Mouse (Mus musculus): Measurements from ENCODE around the gene Ldlrap1. TPM values are rescaled to one million over a fixed set of nuclear protein-coding genes. Genes with fewer than 3 reads are reported as not detected.

Ldlrap1 gene
- total RNA-seq, 2 experiments from 2014 or later: 14.3 to 16.2 TPM

GRCm38 (mm10) chr4:134754371-134754770 lies 13.5 kb downstream of the Ldlrap1 start:
- no peak for DNase-seq
- intact Hi-C loops (cut with DNase I): loop anchor here (2.0 kb wide), 1 partner anchor 24 kb away; no protein-coding TSS in a partner anchor

- DNase-seq: no peak
- intact Hi-C loops (cut with DNase I): loop anchor here (2.0 kb wide), 1 partner anchor 25 kb away; no protein-coding TSS in a partner anchor
Observed at GRCm38 (mm10) chr4:134753516-134754261, 14.1 kb downstream of the Ldlrap1 start.

- intact Hi-C loops (cut with DNase I): no loop called here
- no peak for DNase-seq
Observed at GRCm38 (mm10) chr4:134752911-134753426, 14.9 kb downstream of the Ldlrap1 start.

DNA sequence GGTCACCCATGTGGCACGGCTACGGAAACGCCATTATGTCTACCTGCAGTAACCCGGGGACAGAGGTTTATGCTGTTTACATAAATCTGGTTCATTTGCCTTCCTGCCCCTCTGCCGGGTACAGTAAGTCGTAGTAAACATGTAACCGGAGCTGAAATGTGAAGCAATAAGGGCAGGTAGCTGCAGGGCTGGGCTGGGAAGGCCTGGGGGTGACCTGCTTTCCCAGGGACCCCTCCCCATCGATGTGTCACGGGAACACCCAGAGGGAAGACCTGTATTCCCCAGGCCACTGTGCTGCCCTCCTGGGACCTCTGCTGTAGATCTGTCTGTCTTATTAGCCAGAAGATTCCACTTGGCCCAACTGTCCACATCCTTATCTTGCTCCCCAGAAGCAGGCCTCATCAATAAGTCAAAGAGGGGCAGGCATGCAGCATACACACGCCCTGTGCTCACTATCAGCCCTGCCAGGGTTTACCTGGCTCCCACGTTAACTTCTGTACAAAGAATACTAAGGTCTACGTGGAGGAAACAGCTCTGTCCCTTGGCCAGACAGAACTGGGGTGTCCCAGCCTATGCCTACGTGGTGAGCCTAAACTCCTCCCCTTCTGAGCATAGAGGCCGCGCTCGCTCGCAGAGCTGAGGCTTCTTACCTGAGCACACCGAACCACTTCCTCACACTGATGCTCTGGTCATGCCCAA lies 16.0 kb downstream of the Ldlrap1 start:
- DNase-seq: no peak
- intact Hi-C loops (cut with DNase I): no loop called here

DNA sequence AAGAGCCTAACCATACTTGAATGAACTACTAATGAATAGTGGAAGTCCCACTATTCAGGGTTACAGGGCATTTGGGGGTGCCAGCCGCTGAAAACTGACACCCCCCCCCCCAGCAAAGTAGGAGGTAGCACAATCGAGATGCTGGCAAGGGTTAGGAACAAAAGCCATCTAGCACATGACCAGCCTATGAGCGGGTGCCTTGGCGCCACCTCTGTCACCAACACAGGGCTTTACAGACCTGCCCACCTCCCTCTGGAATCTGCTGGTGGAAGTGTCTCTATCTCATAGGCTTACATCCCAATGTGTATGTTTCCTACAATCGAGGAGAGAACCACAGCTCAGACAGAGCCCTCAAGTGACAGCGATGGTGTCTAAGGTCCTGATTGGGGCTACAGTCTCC lies 17.0 kb downstream of the Ldlrap1 start:
- intact Hi-C loops (cut with DNase I): no loop called here
- no peak for DNase-seq

- DNase-seq: no peak
- intact Hi-C loops (cut with DNase I): no loop called here
Observed at GRCm38 (mm10) chr4:134750263-134750662, 17.6 kb downstream of the Ldlrap1 start.

DNA sequence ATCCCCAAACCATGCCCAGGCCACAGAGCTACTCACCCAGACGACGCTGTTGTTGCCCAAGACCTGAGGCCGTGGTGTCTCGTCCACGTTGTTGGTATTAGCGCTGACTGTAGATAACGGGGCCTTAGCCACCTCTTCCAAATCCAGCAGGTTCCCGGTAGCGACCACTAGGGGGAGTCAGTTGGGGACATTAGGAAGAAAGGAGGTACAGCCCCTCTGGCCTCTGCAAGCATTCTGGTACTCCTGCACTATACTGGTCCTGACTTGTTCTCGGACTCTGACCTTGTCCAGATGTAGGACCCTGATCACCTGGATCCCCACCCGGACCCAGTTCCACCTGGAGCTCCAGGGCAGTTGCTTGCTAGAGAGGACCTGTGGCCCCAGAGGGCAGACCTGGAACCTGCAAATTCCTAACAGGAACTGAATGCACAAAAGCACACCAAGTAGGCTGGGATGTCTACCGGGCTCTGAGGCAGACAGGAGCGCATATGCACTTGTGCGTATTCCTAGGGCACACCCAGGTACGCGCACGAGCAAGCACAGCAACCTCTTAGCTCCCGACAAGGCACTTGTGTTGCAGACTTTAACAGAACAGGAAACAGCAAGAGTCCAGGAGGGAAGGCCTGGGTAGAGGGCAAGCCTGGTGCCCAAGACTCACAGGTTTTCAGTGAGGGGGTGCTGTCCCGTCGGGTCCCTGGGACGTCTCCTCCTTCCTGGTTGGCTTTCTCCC lies 18.4 kb downstream of the Ldlrap1 start:
- no peak for DNase-seq
- intact Hi-C loops (cut with DNase I): no loop called here

DNA sequence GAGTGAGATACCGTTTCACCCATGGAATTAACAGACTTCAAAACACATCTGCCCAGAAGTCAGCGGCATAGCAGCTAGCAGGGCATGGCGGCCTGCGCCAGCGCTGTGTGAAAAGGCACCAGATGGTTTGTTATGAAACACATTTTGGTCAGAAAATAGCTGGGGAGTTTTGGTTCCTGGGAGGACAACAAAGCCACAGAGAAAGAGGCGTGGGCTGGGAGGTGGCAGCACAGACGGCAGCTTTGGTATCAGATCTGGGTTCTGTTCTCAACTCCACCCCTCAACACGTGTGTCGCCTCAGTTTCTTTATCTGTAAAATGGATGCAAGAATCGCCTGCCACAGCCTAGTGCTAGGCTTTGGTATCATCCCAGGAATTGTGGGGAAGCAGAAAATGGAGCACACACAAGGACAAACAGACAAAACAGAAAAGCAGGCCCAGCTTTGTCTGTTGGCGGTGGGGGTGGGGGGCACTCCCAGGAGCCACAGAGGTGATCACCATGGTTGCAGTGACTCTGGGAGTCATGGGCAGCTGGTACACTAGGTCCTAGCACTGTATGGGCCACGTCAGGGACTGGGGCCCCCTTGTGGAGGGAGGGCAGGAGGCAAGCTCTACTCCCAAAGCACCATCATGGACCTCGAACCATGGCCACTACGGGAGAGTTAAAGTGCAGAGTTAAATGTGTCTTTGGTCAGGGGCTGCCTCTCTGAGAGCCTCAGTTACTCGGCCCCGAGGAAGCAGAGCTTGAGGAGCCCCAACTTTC lies 21.7 kb downstream of the Ldlrap1 start:
- intact Hi-C loops (cut with DNase I): no loop called here
- DNase-seq: no peak

GRCm38 (mm10) chr4:134743881-134744633 lies 23.8 kb downstream of the Ldlrap1 start:
- DNase-seq: no peak
- intact Hi-C loops (cut with DNase I): no loop called here

- DNase-seq: no peak
- intact Hi-C loops (cut with DNase I): no loop called here
Observed at GRCm38 (mm10) chr4:134741949-134742348, 25.9 kb downstream of the Ldlrap1 start.

GRCm38 (mm10) chr4:134740186-134740585 lies 27.6 kb downstream of the Ldlrap1 start:
- no peak for DNase-seq
- intact Hi-C loops (cut with DNase I): no loop called here

GRCm38 (mm10) chr4:134739530-134739929 lies 28.3 kb downstream of the Ldlrap1 start:
- intact Hi-C loops (cut with DNase I): loop anchor here (5.0 kb wide), 1 partner anchor 53 kb away; no protein-coding TSS in a partner anchor
- no peak for DNase-seq

DNA sequence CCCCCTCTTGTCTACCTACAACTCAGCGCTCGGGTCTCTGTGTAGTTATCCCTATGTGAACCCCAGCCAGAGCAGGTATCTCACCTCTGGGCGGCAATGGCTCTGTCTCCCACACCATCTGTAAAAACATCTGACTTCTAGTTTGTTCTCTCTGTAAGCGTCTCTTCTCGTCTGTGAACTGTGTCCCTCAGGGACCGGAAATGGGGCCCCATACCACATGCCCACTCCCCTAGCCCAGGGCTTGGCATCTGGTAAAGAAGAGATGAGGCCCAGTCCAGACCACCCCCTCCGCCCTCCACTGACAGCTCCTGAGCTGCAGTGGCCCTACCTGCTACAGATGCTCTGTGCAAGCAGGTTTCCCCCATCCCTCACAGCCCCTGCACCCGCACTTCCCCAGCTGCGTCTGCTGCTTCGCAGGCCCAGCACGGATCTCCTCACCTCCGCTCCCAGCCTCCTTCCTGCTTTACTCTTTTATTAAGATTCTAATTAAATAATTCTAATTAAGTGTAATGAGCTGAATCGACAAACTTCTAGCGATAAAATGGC lies 30.4 kb downstream of the Ldlrap1 start:
- intact Hi-C loops (cut with DNase I): loop anchor here (5.0 kb wide), 1 partner anchor 55 kb away; no protein-coding TSS in a partner anchor
- no peak for DNase-seq

DNA sequence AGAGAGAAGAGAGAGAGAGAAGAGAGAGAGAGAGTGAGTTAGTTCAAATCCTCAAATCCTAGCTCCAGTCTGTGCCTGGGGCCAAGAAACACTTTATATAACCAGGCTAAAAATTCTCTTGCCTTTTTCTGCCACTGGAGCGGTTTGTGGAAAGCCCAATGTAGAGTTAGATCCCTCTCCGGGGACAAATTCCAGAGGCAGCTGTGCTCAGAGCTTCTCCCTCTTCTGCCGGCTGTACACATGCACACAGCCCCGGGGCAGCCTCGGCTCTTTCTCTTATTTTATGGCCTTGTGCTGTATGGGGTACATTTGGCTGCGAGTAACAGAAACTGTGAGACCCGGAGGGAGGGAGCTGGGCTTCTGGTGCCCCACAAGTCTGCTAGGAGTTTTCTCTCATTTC lies 31.7 kb downstream of the Ldlrap1 start:
- intact Hi-C loops (cut with DNase I): loop anchor here (5.0 kb wide), 1 partner anchor 56 kb away; no protein-coding TSS in a partner anchor
- peak in 1 of 2 experiments; percentile 27 for DNase-seq

DNA sequence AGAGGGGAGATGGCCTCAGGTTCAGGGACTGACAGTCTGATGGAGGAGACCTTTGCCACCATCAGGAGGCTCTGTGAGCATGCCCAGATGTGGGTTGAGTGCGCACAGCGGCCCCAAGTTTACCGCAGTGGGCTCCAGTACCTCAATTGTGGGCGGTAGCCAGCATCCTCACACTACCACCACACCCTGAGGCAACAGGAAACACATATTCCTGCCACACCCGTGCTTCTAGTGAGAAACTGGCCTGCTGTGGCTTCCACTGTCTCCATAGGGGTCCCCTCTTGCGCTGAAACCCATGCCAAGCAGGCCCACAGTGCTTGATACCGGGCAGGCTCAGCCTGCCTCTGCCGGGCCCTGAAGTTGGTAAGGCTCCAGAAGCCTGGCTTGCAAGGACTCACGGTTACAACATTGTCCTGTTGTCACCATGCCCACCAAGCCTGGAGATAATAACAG lies 33.2 kb downstream of the Ldlrap1 start:
- peak; percentile 46 to 70 for DNase-seq
- intact Hi-C loops (cut with DNase I): loop anchor here (5.0 kb wide), 1 partner anchor 58 kb away; no protein-coding TSS in a partner anchor

GRCm38 (mm10) chr4:134734038-134734628 lies 33.7 kb downstream of the Ldlrap1 start:
- intact Hi-C loops (cut with DNase I): no loop called here

GRCm38 (mm10) chr4:134733371-134733770 lies 34.5 kb downstream of the Ldlrap1 start:
- intact Hi-C loops (cut with DNase I): no loop called here

More at GRCm38 (mm10) chr4:134734038-134734628, 33.7 kb downstream of the Ldlrap1 start:
- DNase-seq: peak; percentile 72 to 81

DNA sequence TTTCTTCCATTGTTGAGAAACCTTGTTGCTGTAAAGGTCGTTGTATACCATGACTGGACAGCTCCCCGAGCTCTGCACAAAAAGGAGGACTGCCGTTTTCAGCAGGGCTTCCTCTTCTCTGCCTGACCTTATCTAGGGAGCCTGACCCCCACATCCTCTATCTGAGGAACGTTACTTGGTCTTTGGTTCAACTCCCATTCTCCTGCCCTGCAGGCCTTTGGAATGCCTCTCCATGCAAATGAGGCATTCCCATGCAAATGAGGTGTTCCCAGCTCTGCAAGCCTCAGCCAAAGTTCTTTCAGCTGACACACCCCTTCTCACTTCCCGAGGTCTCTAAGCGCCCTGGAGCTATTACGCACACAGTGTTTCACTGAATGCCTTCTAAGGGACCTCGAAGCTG lies 37.7 kb downstream of the Ldlrap1 start:
- DNase-seq: peak in 1 of 2 experiments; percentile 26
- intact Hi-C loops (cut with DNase I): no loop called here

More at GRCm38 (mm10) chr4:134733371-134733770, 34.5 kb downstream of the Ldlrap1 start:
- no peak for DNase-seq
